Mouse (Mus musculus) liver, adult 2 months (tissue): ENCODE data around the gene Wnt5b. TPM values are rescaled to one million over a fixed set of nuclear protein-coding genes. Genes with fewer than 3 reads are reported as not detected.

Source experiments
- DNase-seq: peaks from one replicate; pipeline ENCODE4 v3.0.0-alpha.2; 2011; ENCODE audit warnings: low read depth, low spot score; ENCODE audit errors: extremely low read depth
- H3K27ac ChIP-seq: fragments of 200-500 bp; replicated peaks from 2 replicates; pipeline ENCODE4 v1.5.1; 2012; ENCODE audit warnings: low read depth, mild to moderate bottlenecking, control low read depth, inconsistent platforms, low read length; ENCODE audit not compliant: insufficient read depth
- H3K27me3 ChIP-seq: fragments of 200-500 bp; 2 replicates; pipeline ENCODE4 v1.6.1; 2012; ENCODE audit warnings: mild to moderate bottlenecking, moderate library complexity, low read length, inconsistent platforms; ENCODE audit not compliant: control insufficient read depth, insufficient read depth
- H3K36me3 ChIP-seq: fragments of 200-500 bp; 2 replicates; pipeline ENCODE4 v1.6.1; 2012; ENCODE audit warnings: low read length, inconsistent platforms; ENCODE audit not compliant: control insufficient read depth, insufficient read depth
- H3K4me1 ChIP-seq: fragments of 200-500 bp; 2 replicates; pipeline ENCODE4 v1.6.1; 2011; ENCODE audit warnings: low read length; ENCODE audit not compliant: control insufficient read depth, insufficient read depth
- H3K4me3 ChIP-seq: fragments of 200-500 bp; 2 replicates; pipeline ENCODE4 v1.5.1; 2011; ENCODE audit warnings: low read depth, mild to moderate bottlenecking, control low read depth, low read length, moderate library complexity; ENCODE audit not compliant: insufficient read depth
- H3K79me2 ChIP-seq: fragments of 200-500 bp; 2 replicates; pipeline ENCODE4 v1.6.1; 2012; ENCODE audit warnings: inconsistent platforms, mild to moderate bottlenecking, low read length, moderate library complexity; ENCODE audit not compliant: control insufficient read depth, insufficient read depth
- H3K9ac ChIP-seq: fragments of 200-500 bp; 2 replicates; pipeline ENCODE4 v1.6.1; 2012; ENCODE audit warnings: low read depth, mild to moderate bottlenecking, control low read depth, inconsistent platforms, low read length
- CTCF ChIP-seq: fragments of 200-500 bp; IDR thresholded peaks from 2 replicates; pipeline ENCODE4 v1.5.1; 2011; ENCODE audit warnings: low read depth, low read length, control low read depth
- POLR2A ChIP-seq: fragments of 200-500 bp; IDR thresholded peaks from 2 replicates; pipeline ENCODE4 v1.6.1; 2011; ENCODE audit warnings: low read length, control low read depth; ENCODE audit not compliant: insufficient read depth; ENCODE audit errors: extremely low read depth
- WGBS: fragments of 180-500 bp; shearing (Covaris S2); methylation state at CpG from one replicate; pipeline ENCODE4 v1.1.7; 2018; 5-methylcytosine and 5-hydroxymethylcytosine counted together
- polyA plus RNA-seq: library from polyadenylated mRNA; depleted of rRNA; stranded (reverse); fragments of >200 nt; gene quantifications from 2 replicates; pipeline ENCODE4 v1.2.3, GENCODE M21; 2012
- total RNA-seq: library from RNA; depleted of rRNA; stranded (reverse); fragments of >200 nt; gene quantifications from 2 replicates; pipeline ENCODE4 v1.2.3, GENCODE M21; 2014

The Wnt5b gene
- total and polyA plus RNA-seq, 2 experiments, result 4.7 to 5.8 TPM

- H3K4me3 ChIP-seq, result no peak overlapping the region
- H3K79me2 ChIP-seq, result peaks cover 23% of the 10 kb centered on the region
- WGBS, result 14% methylated on average over 7 of the region's 7 CpGs
- H3K36me3 ChIP-seq, result peaks cover 4% of the 10 kb centered on the region; the same call in 1 of the 2 replicates
- no peak for TF ChIP-seq POLR2A
- H3K9ac ChIP-seq, result peak overlapping the region; percentile 70
- no peaks in the 10 kb centered on the region for H3K27me3 ChIP-seq
- peak; percentile 98 for DNase-seq
- peak overlapping the region; percentile 87 for H3K27ac ChIP-seq
- peaks cover 20% of the 10 kb centered on the region for H3K4me1 ChIP-seq
Observed at GRCm38 (mm10) chr6:119418392-119419251, 125.5 kb downstream of the Wnt5b start.

GRCm38 (mm10) chr6:119417821-119418220 is 126.3 kb downstream of the Wnt5b start:
- Histone ChIP-seq H3K27me3 (no peaks in the 10 kb centered on the region), H3K4me3 (peak overlapping the region; percentile 4; the same call in 1 of the 2 replicates), H3K4me1 (peaks cover 24% of the 10 kb centered on the region), H3K79me2 (peaks cover 27% of the 10 kb centered on the region), H3K36me3 (peaks cover 7% of the 10 kb centered on the region; the same call in 1 of the 2 replicates), H3K9ac (peak overlapping the region; percentile 63), H3K27ac (peak overlapping the region; percentile 86)
- 46% methylated on average over 7 of the region's 7 CpGs for WGBS
- DNase-seq, result peak; percentile 67
- no peak for TF ChIP-seq CTCF
- TF ChIP-seq POLR2A, result no peak

GRCm38 (mm10) chr6:119417354-119417753 is 126.8 kb downstream of the Wnt5b start, which contains the start of gene Adipor2:
Gene Adipor2 (minus strand): TSS chr6:119417704.
- H3K4me1 ChIP-seq, result peaks cover 26% of the 10 kb centered on the region
- no peaks in the 10 kb centered on the region for H3K27me3 ChIP-seq
- peak within 1 kb of the TSS; percentile 88 for H3K9ac ChIP-seq
- H3K27ac ChIP-seq, result peak within 1 kb of the TSS; percentile 96
- H3K36me3 ChIP-seq, result peaks cover 7% of the 10 kb centered on the region; the same call in 1 of the 2 replicates
- DNase-seq, result peak; percentile 97
- peak within 1 kb of the TSS; percentile 76 for H3K4me3 ChIP-seq
- TF ChIP-seq POLR2A, result peak; percentile 48; the same call in 1 of the 2 replicates
- TF ChIP-seq CTCF, result no peak
- WGBS, result 4% methylated on average over 12 of the region's 12 CpGs
- peaks cover 27% of the 10 kb centered on the region for H3K79me2 ChIP-seq

GRCm38 (mm10) chr6:119416643-119417042 is 127.5 kb downstream of the Wnt5b start:
- Histone ChIP-seq H3K4me3 (peak overlapping the region; percentile 76), H3K4me1 (peaks cover 28% of the 10 kb centered on the region), H3K27me3 (no peaks in the 10 kb centered on the region), H3K9ac (peak overlapping the region; percentile 87), H3K27ac (peak overlapping the region; percentile 96), H3K36me3 (peaks cover 11% of the 10 kb centered on the region), H3K79me2 (peaks cover 27% of the 10 kb centered on the region)
- TF ChIP-seq POLR2A (no peak), CTCF (no peak)
- 20% methylated on average over 6 of the region's 6 CpGs for WGBS
- DNase-seq, result peak; percentile 78

GRCm38 (mm10) chr6:119414262-119415043 is 129.7 kb downstream of the Wnt5b start:
- peak overlapping the region; percentile 96 for H3K27ac ChIP-seq
- H3K4me3 ChIP-seq, result peak overlapping the region; percentile 56
- TF ChIP-seq POLR2A, result no peak
- no peak for TF ChIP-seq CTCF

More at GRCm38 (mm10) chr6:119414262-119415043, 129.7 kb downstream of the Wnt5b start:
- peak; percentile 63 for DNase-seq
- Histone ChIP-seq H3K9ac (peak overlapping the region; percentile 85), H3K4me1 (peaks cover 36% of the 10 kb centered on the region), H3K79me2 (peaks cover 27% of the 10 kb centered on the region), H3K36me3 (peaks cover 14% of the 10 kb centered on the region), H3K27me3 (no peaks in the 10 kb centered on the region)
- 39% methylated on average over 15 of the region's 15 CpGs for whole genome bisulfite sequencing
